Mouse (Mus musculus) urinary bladder, postnatal 10 days (tissue): ENCODE data around the gene Pam16.

Experiments
- DNase-seq: peaks from one replicate; pipeline ENCODE4 v3.0.0; 2022; ENCODE audit warnings: low spot score

Gene Pam16

DNA sequence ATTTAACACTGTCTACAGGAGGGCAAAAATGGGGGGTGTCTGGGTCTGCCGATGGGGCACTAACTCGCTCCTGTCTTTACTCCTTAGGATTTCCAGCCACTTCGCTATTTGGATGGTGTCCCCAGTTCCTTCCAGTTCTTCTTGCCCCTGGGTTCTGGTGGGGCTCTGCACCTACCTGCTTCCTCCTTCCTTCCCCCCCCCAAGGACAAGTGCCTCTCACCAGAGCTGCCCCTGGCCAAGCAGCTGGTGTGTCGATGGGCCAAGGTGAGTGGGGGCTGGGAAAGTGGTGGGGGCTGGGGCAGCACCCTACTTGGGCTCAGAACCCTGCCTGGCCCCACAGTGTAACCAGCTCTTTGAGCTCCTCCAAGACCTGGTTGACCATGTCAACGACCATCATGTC, 13.6 kb downstream of the Pam16 start:
- DNase-seq, result no peak

DNA sequence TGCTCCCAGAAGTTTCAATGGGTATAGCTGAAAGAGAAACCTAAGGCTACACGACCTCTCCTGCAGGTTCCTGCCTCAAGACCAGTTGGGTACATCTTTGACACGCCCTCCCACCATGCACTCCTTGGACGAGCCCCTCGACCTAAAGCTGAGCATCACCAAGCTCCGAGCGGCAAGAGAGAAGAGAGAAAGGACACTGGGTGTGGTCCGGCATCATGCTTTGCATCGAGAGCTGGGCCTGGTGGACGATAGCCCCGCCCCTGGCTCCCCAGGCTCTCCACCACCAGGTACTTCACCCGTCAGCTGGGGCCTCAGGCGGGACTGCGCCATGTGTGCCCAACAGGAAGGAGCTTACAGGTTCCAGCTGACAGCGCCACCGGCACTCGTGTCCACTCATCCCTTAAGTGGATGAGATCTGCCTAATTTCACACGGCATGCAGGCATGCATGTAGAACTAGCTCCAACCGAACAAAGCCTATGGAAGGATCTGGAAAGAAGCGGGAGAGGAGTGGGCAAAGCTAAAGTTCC, 16.2 kb downstream of the Pam16 start:
- DNase-seq, result no peak

DNA sequence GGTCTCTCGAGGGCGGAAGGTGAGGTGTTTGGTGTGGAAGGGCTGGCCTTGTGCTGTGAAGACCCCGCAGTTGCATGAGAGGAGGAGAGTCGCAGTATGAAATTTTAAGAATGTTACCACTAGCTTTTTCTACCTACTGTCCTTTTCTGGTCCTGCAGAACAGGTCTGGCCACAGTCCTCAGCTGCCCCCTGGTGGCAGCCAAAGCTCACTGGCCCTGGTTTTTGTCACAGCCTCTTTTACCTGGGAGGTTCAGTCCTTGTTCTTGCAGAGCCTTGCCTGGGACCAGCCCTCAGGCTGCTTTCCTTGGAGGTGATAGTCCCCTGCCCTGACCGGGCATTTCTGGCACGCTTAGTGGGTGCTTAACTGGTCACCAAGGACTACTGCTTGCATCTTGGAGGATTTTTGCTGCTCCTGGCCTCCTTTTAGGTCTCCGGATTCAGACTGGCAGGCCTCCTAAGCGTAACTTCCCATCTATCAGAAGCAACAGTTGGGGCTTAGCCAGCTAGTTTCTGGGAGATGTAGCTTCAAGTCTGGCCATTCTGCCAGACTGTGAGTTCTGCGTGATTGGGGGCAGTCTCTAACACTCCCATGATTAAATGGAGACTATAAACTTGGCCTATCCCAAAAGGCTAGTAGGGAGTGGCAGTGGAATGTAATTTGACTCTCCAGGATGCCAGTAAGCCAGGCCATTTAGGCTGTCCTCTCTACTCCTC, 16.8 kb downstream of the Pam16 start:
- no peak for DNase-seq

DNA sequence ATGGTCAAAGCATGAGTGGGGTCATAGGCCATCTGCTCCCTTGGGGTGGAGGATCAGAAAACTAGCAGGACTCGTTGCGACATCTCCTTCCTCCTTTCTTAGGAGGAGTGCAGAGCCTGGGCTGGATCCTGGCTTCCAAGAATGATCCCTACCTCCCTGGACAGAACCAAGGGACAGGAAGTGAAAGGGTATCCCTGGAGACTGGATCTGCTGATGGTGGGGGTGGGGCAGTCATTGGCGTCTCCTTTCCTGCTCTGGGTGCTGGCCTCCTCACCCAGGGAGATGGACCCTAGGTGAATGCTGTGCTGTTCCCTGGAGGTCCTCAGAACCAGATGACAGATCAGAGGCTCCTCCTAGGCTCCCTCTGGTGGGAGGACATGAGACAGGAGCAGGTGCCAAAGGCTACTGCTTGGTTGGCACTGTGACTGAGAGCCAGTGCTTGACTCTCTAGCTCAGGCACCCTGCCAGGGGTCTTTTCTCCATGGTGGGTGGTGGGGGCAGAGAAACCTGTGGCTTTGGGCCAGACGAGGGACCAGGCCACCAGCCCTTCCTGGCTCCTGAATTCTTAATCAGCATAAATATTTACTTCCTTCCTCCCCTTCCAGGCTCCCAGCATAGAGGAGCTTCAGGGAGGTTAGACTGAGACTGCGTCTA, 18.2 kb downstream of the Pam16 start:
- DNase-seq, result no peak

DNA sequence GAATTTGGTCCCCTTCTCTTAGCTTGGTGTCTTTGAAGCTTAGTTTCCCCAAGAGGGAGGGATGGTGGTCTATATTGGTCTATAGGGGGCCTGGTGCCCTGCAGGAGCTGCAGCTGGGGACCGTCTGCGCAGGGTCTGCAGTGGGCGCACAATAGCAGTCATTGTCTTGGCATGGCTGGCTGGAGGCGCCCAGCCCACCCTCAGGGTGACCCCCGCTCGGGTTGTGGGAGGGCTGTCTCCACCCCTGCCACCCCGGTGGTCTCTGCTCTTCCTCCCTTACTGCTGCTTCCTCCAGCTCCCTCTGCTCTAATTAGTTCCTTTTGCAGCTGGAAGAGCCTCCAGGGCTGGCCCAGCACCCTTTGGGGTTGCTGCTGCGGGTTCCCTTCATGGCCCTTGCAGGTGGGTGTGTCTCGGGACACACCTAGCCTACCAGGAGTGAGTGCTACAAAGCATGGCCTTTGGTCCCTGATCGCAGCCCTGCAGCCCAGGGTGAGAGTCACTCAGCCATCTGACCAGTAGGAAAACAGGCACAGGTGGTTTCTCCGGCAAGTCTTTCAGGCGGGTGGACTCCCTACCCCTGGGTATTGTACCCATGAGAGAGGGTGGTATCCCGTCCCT, 19.2 kb downstream of the Pam16 start:
- no peak for DNase-seq

DNA sequence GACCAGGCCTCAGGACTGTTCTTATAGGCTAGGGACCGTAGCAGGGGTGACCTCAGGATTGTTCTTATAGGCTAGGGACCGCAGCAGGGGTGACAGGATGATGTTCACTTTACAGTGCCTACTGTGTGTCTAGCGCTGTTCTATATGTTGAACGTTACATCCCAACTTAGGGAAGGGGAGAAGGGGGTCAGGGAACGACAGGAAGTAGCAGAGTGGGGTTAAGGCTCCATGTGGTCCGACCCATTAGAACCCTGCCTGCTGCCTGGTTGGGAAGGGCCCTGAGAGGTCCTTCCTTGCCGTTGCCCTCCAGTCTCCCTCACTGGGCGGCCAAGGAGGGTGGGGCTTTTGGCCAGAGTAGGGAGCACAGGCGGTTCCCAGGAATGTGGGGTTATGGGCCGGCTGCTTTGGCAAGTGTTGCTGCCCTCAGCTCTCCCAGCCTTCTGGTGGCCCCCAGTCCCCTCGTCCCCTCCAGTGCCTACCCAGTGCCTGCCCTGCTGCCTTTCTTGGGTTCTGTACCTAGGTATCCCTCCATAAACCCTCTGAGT, 20.4 kb downstream of the Pam16 start:
- DNase-seq, result no peak

DNA sequence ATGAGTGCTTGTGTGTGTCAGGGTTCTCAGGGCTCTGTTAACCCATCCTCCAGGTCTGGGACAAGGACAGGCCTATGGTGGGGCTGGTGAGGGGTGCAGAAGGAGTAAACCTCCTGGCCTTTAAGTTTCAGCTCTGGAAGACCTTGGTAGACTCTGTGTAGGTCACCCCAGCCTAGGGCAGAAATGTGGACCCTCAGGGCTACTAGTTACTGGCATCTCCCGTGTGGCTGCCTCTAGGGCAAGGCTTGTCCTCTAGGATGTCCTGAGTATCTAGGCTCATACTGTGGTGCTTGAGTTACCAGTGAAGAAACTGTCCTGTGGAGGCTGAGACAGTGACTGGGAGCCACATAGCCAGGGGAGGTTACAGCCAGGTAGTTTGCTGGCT, 21.3 kb downstream of the Pam16 start:
- no peak for DNase-seq

DNA sequence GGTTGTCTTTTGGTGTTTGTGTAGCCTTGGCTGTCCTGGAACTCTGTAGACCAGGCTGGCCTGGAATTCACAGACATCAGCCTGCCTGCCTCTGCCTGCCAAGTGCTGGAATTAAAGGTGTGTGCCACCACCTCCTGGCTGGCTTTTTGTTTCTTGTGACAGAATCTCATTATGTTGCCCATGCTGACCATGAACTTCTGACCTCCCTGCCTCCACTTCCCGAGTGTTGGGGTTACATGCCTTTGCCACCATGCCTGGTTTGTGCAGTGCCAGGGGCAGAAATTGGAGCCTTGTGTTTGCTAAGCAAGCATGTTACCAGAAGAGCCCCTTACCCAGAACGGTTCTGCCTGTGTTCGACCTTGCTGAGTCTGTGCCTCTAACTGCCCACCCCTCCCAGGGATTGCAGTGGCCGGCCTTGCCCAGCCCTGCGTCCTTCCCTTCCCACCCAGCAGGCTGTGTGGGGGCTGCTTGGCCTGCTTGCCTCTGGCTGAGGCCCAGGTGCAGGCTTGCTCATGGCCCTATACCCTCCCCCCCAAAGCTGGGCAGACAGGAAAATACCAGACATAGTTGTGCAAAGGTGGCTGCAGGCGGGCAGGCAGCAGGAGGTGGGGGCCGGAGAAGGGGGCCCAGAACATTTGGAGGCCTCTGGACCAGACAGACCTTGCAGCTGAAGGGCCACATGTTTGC, 21.9 kb downstream of the Pam16 start:
- no peak for DNase-seq

DNA sequence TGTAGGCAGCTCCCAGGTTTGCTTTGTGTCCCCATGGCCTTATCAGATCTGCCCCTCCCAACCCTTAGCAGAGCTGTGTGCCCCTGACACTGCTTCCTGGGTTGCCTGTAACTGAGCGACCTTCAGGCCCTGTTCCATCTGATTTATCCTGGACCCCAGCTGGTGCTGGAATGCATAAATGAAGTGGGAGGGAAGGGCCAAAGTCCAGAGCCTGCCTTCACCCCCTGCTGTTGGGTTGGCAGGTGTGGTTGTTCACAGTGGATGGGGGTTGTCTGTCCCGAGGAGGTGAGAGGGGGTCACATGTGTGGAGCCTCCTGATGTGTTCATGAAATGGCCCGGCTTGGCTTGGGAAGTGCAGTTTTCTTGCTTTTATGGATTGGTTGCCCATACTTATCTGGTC, 22.6 kb downstream of the Pam16 start:
- no peak for DNase-seq

DNA sequence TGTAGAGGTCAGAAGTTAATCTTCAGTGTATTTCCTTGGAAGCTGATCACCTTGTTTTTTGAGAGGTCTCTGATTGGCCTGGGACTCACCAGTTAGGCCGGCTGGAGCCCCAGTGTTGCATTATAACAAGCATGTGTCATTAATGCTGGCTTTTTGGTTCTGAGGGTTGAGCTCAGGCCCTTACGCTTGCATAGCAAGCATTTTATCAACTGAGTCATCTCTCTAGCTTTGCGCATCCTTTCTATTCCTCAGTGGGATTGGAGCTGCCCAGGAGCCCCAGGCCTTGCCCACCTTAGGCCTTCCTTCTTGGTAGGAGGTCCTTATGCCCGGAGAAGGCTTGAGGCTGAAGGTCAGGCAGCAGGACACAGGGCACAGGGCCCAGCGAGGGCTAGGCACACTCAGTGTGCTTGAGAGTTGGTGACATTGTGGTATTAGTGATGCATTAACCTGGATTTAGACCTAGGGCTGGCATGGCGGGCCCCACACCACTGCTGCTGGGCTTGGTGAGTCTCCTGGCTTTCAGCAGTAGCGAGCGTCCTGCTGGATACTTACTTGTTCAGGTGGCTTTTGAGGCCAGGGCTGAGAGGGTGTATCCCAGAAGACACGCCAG, 24.0 kb downstream of the Pam16 start:
- no peak for DNase-seq

DNA sequence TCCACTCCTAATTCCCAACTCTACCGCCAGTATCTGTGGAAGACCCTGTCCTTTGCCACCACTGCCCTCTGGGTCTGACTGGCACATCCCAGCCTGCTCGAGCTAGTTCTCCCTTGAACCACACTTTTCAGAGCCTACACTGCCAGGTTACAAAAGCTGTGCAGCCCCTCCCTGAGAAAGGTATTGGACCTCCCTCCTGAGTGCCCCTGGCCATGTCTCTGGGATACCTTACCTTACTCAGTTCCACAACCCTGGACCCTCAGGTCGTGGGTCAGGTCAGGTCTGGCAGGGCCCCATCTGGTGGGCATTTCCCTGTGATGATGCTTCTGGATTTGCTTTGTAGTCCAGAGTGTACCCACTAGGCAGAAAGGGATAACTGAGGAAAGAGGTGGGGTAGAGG, 25.2 kb downstream of the Pam16 start:
- no peak for DNase-seq

DNA sequence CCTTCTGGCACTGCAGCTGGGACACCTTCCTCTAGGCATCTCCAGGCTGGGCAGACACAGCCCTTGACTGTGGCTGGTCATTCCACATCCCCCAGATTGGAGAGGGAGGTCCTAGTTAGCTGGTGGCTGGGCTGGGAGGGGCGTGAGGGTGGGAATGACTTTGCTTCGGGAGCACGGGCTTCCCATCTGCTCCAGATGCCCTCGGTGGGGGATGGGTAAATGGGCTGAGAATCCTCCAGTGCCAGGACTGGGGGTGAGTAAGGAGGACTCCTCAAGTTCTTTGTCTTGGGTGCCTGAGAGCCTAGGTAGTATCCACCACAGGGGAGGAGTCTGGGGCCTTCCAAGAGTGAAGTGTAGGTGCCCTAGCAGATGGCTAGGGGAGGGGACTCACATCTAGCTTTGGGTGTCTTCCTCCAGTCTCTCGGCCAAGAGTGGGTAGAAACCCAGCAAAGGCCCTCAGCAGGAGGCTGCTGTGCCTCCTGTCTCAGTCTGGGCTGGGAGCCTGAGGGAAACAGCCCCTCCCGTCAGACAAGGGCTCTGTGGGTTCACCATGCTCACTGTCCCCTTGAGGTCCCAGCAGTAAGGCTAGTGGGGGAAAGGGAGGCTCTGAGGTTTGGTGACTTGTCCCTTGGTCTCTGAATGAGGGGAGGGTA, 25.8 kb downstream of the Pam16 start:
- DNase-seq, result peak; percentile 7

DNA sequence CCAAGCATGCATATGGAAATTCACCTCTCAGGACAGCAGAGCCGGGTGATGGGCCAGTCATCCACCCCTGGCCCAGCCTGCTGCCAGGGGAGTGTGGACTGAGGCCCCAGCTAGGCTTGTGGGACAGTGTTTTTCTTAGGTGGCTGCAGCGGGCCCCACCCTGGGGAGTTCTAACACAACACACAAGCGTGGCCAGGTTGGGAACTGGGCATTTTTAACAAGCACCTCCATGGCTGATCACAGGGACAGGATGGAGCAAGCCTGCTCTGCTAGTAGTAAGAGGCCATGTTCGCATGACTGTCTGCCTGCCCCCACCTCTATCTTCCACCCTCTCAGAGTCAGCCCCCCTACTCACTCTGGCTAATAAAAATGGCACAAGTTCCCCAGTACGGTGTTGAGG, 26.7 kb downstream of the Pam16 start:
- DNase-seq, result no peak

DNA sequence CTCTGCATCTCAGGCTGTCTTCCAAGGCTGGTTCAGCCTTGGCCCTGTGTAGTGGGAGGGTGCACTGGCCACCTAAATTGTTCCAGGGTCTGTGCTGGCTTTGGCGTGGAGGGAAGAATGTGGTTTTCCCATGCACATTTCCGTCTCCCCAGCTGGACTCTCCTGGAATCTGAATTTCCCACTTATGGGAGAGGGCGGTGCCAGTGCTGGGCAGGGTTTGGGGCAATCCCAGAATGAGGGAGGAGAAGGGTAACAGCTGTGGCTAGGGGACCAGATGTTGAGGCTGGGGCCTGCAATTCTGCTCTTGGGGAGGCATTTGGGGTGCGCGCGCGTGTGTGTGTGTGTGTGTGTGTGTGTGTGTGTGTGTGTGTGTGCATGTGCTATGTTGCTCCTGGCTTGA, 27.5 kb downstream of the Pam16 start:
- no peak for DNase-seq

DNA sequence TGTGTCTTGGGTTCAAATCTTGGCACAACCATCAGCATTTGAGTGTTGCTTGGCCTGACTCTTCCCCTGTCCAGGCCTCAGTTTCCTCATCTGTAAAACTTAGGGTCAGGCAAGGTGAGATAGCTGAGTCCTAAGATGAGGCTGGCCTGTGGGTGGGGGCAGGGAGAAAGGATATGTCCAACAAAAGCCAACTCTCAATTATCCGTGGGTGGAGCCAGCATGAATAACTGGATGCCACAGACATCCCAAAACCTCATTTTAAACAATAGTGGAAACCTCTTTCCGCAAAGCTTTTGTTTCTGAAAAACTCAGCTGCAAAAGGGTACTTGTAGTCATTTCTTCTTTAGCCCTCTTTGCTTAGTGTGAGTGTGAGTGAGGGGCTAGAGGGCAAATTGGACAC, 28.0 kb downstream of the Pam16 start:
- no peak for DNase-seq

DNA sequence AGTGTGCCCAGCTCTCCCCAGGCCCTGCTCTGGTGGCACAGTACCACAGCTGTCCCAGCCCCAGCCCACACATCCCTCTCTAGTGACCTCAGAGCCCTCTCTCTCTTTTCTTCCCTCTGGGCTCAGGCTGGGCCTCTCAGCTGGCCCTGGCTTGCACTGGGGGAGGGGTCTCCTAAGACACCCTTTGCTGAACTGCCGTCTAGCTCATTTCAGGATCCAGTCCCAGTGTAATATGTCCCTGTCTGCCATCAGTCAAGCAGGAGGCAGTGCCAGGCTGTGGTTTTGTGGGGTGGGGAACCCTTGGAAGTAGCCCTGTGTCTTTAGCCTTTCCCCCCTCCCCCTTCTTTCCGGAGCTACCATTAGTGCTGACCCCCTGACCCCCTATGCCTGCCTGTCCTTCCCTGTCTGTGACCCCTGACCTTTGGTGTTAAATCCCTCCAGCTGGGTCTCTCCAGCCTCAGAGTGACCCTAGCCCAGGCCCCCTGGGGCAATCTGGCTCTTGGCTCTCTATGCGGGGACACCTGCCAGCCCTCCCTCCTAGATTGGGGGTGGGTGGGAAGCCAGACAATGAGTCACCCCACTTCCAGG, 28.6 kb downstream of the Pam16 start:
- DNase-seq, result no peak

DNA sequence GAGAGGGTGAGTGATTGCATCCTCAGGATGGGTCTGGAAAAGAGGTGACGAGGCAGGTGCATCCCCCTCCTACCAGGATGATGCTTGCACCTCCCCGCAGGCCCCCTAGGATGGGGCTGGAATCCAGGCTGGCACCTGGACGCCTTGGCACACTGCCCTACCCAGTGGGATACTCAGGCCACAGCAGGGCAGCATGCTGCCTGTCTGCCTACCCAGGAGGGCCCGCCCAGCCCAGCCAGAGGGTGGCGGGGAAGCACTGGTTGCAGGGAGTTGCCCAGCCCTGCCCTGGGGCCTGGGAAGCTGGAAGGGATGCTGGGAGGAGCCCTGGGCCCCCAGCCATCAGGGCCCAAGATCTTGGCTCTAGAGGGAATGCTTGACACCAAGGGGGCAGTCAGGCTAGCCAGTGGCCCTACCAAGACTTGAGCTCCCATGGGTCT, 29.2 kb downstream of the Pam16 start:
- DNase-seq, result no peak

DNA sequence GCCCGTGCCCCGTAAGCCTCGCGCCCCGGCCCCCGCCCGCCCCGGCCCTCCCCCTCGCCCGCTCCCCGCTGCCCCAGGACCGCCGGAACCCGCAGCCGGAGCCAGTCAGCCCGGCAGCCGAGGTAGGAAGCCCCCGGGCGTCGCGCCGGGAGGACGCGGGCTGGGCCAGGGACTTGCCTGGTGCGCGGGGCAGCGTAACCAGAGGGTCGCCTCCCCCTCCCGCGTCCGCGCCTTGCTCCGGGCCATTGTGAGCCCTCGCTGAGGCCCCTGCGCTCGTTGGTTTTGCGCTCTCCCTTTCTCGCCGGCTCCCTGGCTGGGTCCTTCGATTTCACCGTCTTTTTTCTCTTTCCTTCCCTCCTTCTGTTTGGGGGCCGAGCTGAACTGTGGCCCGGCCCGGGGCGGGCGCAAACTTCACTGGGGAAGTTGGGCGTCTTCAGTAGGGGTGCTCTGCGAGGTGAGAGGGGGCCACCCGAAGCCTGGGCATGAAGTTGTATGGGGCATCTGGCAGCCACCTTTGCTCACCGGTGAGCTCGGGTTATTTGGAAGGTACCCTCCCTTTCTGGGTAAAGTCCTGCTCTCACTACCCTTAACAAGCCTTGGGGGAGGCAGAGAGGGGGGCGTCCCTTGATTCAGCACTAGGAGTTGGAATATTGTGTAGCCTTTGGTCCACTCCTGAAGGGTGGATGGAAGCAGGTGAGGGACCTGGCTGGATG, 29.8 kb downstream of the Pam16 start:
- DNase-seq, result no peak

DNA sequence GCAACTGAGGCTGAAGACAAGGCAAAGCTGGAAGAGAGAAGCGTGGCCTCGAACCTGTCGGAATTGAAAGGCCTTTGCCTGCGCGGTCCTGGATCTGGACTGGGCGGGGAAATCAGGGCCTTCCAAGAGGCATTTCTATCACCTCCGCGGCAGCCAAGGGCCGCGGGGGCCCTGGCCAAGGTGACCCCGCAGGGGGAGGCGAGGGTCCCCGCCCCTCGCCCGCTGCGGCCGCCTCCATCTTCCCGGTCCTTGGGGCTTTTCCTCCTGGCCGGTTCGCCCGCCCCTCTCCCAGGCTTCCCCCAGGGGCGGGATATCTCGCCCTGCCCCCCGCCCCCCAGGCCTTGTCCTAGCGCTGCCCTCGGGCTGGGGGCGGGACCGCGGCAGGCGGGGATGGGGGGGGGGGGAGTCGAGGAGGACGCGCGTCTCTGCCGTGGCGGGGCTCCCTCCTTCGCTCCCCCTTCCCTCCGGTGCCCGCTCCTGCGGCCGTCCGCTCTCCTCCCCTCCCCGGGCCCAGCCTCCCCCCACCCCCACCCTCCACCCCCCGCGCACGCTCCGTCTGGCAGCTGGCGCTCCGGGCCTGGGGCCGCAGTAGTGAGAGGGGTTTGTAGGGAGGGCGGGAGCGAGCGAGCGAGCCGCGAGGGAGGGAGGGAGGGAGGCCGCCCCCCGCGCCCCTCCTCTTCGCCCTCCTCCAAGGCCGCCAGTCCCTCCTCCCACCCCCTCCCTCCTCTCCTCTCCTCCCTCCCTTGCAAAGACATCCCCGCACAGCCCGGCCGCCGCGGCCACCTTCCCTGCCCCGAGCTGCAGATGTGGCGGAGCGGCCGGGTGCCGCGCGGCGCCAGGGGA, 30.6 kb downstream of the Pam16 start, which contains the start of gene Glis2:
TSS of gene Glis2 (plus strand) at position 743 of the 843 bp plus-strand sequence.
- DNase-seq, result no peak
